Mouse (Mus musculus): ENCODE measurements at regions not wholly inside any gene's neighbourhood (a gene's known extent, or its start where the extent isn't known, plus 50 kb on each side); places are given as distances from the start of the nearest gene placed in this dataset.

DNA sequence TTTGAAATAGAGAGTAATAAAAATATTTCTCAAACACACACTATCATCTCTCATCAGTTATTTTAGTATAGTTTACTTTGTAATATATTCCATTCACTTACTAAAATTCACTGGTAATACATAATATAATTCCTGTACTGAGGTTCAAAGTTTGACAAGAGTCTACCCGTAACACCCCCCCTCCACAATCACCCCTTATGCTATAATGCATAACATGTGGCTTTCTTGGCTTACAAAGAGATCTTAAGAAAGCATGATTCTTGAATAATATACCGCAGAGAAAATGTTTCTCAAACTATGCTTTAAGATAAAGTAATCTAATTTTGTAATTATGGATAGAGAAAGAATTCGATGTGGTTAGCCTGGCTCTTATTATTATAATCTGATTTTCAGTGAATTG, 539.7 kb downstream of the Gm11232 start:
- DNase-seq (ENCODE audit: low spot score), result no peak

DNA sequence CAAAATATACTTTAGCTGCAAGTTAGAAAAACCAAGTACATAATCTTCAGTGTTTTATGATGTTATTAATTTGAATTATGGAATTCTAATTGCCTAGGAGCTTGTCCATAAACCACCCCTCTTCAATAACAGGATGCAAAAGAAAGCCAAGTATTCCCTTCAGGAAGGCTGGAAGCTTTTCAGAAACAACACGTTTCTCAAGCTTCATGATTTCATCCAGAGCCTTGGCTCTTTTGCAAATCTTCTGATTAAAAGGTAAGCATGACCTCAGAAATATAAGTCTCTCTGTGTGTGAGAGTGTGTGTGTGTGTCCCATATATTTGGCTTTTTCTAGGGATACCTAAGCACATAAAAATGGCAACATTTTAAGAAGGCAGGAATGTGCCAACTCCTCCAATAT, 570.0 kb downstream of the Gm11232 start:
- no peak for DNase-seq (ENCODE audit: low spot score)

DNA sequence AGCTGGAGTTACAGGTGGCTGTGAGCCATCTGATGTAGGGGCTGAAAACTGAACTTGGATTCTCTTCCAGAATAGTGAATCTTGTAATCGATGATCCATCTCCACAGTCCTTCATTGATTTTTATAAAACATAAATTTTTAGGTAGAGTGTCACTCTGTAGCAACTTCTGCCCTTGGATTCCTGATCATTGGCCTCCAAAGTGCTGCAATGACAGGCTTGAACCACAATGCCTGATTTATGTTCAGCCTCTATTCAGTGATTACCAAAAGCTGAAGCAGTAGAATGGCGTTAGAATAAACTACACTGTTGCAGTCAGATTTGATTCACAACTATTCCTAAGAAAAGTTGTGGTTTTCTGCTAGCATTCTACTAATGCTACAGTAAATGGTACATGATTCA, 580.1 kb downstream of the Gm11232 start:
- no peak for DNase-seq (ENCODE audit: low spot score)

DNA sequence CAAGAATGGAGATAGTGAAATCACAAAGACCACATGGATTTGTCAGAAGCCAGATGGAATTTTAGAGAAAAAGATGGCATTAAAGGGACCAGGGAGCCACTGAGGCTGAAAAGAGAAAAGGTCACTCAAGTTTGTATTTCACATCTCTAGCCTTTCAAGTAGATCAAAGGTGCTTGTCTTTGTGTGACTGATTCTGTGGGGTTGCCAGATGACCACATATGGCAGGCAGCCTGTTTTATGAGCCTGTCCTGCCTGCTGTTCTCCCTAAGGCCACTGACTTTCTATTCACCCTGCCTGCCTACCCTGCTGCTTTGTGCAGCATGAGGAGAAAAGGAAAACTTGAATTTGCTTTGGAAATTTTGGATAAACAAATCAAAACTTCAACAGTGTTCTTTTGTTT, 592.0 kb downstream of the Gm11232 start:
- DNase-seq (ENCODE audit: low spot score), result no peak

DNA sequence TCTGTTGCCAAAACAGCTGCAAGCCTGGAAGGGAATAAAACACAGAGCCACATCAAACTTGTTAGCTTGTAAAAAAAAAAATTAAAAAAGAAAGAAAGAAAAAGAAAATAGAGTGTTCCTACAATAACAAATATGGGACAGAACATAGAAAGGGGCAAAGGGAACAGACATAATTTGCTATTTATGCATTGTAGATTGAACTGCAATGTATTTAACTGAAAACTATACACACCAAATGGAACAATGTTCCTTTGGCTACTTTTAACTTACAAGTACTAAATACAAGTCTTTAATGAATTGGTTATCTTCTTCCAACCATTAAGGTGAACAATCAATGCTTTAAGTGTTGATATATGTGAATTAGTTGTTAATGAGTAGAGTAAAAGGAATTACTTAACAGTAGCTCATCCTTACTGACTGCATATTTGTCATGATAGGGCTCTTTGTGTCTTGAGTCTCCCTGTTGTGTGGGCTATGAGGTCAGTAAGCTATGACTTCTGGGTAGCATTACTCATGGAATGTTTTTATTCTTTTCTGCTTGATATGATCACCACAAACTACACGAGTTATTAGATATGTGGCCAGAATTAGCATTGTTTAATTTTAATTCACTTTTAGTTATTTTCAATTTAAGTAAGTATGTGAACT, 597.0 kb upstream of the Megf9 start:
- DNase-seq (ENCODE audit: low spot score), result no peak

DNA sequence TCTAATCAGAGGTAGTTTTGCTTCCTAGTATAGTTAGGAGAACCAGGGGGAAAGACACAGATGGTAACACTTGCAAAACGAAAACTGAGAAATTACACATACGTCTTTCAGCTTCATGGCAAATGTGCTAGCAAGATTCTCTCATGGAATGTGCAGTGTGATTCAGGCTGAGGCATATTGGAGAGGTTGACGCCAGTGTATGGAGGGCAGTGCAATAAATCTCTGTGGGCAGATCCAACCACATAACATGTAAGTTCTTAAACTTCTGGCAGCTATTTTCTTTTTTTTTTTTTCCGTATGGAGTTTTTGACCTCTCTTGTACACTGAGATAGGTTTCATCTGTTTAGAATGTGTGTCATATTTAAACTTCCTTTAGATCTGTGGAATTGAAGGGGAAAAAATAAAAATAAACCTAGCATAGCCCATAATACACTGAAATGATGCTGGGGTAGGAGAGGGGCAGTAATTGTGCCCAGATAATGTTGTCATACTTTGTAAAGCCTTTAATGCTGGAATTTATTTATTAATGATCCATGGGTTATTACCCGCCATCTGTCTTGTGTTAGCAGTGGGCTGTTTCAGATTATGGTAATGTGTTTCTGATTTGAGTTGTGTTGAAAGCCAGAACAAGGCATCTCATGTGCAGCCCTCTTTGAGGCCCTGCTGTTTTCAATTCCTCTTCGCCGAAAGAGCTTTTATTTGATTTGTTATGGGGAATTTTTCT, 596.3 kb upstream of the Megf9 start:
- no peak for DNase-seq (ENCODE audit: low spot score)

DNA sequence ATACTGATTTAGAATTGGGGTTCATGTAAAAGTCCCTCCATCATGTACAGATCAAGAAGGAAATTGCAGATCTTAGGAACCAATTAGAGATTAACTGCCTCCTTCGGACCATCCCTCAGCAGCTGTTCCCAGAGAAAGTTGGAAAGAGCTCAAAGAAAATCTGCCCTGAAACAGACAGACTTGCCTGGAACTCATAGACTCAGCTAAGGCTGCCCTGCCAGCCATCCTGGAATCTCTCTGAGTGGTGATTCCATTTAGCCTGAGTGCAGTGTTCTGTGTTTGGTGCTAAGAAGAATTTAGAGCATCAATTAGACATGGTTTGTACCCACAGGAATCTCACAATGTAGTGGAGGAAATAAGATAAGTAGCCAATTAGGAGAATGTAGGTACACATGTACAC, 594.5 kb upstream of the Megf9 start:
- DNase-seq (ENCODE audit: low spot score), result no peak
